Mouse (Mus musculus) heart, postnatal 14 days (tissue): ENCODE data around the gene Gm3033. TPM values are rescaled to one million over a fixed set of nuclear protein-coding genes. Genes with fewer than 3 reads are reported as not detected.
"Not testable (repeated sequence)": the region's sequence is repeated elsewhere in the genome, so short reads cannot be mapped to it uniquely, and the experiment has no call there.

Experiments used
- DNase-seq, 2 experiments: peaks; one replicate each; pipeline ENCODE4 v3.0.0; 2021 to 2022
- intact Hi-C: fragments of 180-260 bp; cut with DNase I; formaldehyde crosslinking; loops from one replicate; pipeline ENCODE4 v1.15.1; 2025
- long read RNA-seq, 2 experiments: library from polyadenylated mRNA; stranded (forward); transcript quantifications; one replicate each; pipeline ENCODE4 v2.0.0; 2021
- total RNA-seq, 2 experiments: library from RNA; stranded (reverse); gene quantifications; 2 replicates each; pipeline ENCODE4 v1.2.3; 2021

Gene Gm3033
- not detected for total RNA-seq
- long read RNA-seq, experiment 1 = 0 reads
- long read RNA-seq, experiment 2 = 0 reads

DNA sequence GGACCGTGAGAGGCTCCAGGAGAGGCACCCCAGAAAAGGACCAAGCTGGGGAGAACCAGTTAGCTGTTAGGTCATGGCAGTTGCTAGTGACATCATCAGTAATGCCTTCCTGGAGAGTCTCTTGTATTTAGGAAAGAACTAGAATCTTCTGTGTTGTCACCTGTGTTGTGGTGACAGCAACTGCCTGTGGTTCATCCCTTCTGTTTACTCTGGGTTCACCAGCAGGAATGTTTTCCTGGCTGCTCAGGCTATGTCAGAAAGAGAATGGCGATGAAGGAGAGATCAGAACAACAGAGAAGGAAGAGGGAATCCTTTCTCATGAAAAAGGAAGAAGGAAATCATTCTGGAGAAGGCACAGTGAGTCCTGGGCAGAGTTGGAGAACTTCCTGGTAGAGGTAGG lies at the start of gene Gm3033:
Gene Gm3033 (plus strand): TSS at position 301 of the 400 bp plus-strand sequence.
- DNase-seq, intact Hi-C loops: not testable (repeated sequence)

DNA sequence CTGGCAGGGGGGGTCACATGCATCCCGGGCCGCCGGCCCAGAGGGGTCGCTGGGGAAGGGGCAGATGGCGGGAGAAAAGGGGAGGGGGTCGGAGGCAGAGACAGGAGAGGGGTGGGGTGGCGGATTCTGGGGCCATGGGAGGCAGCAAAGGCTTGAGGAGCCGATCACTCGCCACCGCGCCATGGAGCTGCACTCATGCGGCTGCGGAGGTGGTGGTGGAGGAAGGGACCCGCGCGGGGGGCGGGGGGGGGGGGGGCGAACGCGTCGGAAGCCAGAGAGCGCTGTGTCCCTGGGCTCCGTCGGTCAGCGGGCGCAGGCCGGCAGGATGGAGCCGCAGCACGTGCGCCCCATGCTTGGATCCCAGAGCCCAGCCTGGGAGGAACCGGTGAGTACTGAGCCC lies 36.3 kb upstream of the Gm3033 start, which contains the start of gene Gm3002:
Gene Gm3002 (plus strand): TSS at position 301 of the 400 bp plus-strand sequence.
- intact Hi-C loops, DNase-seq: not testable (repeated sequence)

DNA sequence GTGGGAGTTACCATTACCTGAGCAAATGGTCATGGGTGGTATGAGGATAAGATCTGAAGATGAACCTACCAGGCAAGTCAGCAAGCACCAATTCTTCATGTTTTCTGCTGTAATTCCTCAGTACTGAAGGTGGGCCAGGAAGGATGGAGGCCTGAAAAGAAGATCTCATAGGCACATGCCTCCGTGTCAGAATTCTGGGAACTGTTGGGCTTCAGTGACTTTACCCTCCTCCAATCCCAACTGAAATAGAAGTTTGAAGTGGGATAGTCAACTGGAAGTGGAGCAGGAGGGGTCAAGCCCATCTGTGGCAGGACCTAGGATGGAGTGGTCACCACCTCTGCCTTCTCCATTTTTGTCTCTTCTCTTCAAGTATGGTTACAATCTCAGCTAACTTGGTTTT lies 37.8 kb downstream of the Gm3033 start, which contains the start of gene Gm2916:
Gene Gm2916 (plus strand): TSS at position 301 of the 400 bp plus-strand sequence.
- intact Hi-C loops, DNase-seq: not testable (repeated sequence)

Other genes starting within 250 kb of the Gm3033 start
- not detected for gene Gm3012, start 211.7 kb upstream of the Gm3033 start, total RNA-seq
- under 1 TPM; 0.49 to 0.50 TPM for gene Gm3020, start 194.2 kb upstream of the Gm3033 start, total RNA-seq
- not detected for gene Gm3043, start 157.5 kb upstream of the Gm3033 start, total RNA-seq
- under 1 TPM; 0.15 to 0.98 TPM for gene Gm3002, start 36.2 kb upstream of the Gm3033 start, total RNA-seq
- gene Gm2916, start 37.9 kb downstream of the Gm3033 start, total RNA-seq = not detected
- gene Gm3029, start 85.5 kb downstream of the Gm3033 start, total RNA-seq = not detected
- gene Gm3095, start 117.3 kb downstream of the Gm3033 start, total RNA-seq = not detected
- gene Gm3099, start 152.1 kb downstream of the Gm3033 start, total RNA-seq = not detected
- gene Gm5796, start 177.7 kb downstream of the Gm3033 start, total RNA-seq = 1 to 10 TPM in 1 of 2 experiments, under 1 TPM in 1; 0.73 to 1.6 TPM
- under 1 TPM; 0.19 to 0.20 TPM for gene Gm3115, start 237.9 kb downstream of the Gm3033 start, total RNA-seq